Mouse (Mus musculus): ENCODE results near the gene 2010300C02Rik.
A peak's percentile ranks its signal among the peaks of the same experiment; 100 is the strongest.

2010300C02Rik gene

GRCm38 (mm10) chr1:37572528-37573272 lies 147.2 kb downstream of the 2010300C02Rik start:
- DNase-seq (ENCODE audit: low read depth, low spot score), result no peak

GRCm38 (mm10) chr1:37568379-37568778 lies 151.5 kb downstream of the 2010300C02Rik start:
- DNase-seq (ENCODE audit: low read depth, low spot score), result no peak

- DNase-seq (ENCODE audit: low read depth, low spot score), result no peak
Measured at GRCm38 (mm10) chr1:37566754-37567153, 153.1 kb downstream of the 2010300C02Rik start.

DNA sequence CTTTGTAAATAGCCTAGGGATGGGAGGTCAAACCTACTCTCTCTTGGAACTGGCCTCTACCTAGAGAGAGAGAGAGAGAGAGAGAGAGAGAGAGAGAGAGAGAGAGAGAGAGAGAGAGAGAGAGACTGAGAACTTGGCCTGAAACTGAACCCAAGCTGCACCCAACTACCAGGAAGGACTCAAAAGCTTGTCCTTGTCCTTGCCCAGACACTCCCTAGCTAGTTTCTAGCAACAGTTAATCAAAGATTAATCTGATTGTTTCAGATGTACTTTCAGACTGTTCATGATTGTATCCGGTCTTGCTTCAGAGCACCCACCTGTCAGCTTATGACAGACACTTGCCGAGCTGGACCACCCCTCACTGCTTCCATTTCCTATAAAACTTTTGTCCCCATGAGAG lies 153.5 kb downstream of the 2010300C02Rik start:
- DNase-seq (ENCODE audit: low read depth, low spot score), result no peak

DNA sequence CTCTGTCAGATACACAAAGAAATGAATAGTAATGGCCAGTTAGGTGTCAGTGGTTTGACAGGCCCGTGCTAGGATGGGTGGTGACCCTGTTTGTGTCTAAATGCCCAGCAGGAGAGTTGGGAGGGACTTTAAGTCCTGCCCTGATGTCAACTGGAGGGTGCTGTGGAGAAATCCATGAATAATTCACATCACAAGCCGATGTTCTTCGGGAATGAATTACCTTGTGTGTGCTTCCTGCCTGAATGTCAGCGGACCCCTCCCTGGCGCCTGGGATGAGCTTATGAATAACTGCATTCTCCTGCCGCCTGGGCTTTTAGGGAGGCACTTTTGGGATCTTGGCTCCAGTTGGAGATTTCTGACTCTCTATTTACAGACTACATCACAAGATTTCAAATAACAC lies 154.5 kb downstream of the 2010300C02Rik start:
- DNase-seq (ENCODE audit: low read depth, low spot score), result peak; percentile 40

- DNase-seq (ENCODE audit: low read depth, low spot score), result no peak
Measured at GRCm38 (mm10) chr1:37561955-37562354, 157.9 kb downstream of the 2010300C02Rik start.
